Mouse (Mus musculus): ENCODE results near the gene Cfap57. TPM values are rescaled to one million over a fixed set of nuclear protein-coding genes. Genes with fewer than 3 reads are reported as not detected.
"Not testable (repeated sequence)": the region's sequence is repeated elsewhere in the genome, so short reads cannot be mapped to it uniquely, and the experiment has no call there.

Cfap57 gene
- polyA plus RNA-seq, 1 experiment from 2014 or later = 0.42 TPM

- WGBS = 86% methylated on average over 10 of the region's 10 CpGs
- H3K27me3 ChIP-seq (ENCODE audit: control insufficient read depth, insufficient read depth, low read length); H3K4me2 ChIP-seq (ENCODE audit: low read depth, low read length); H3K4me3 ChIP-seq (ENCODE audit: low read depth, low read length); ATAC-seq (replicated peaks; ENCODE audit: insufficient number of reproducible peaks, low FRiP score, low TSS enrichment, low read depth); H3K27ac ChIP-seq (replicated peaks; ENCODE audit: low read depth, low read length); H3K9me3 ChIP-seq (replicated peaks; ENCODE audit: control insufficient read depth, low read length); H3K9ac ChIP-seq (replicated peaks; ENCODE audit: low read length); H3K4me1 ChIP-seq (ENCODE audit: control insufficient read depth, insufficient read depth, low read length); H3K36me3 ChIP-seq (replicated peaks; ENCODE audit: control insufficient read depth, insufficient read depth, low read depth, low read length): not testable (repeated sequence)
- peak; percentile 64 for DNase-seq (ENCODE audit: low spot score)
These were observed 72.5 kb downstream of the Cfap57 start for GRCm38 (mm10) chr4:118548130-118548480.

GRCm38 (mm10) chr4:118547424-118548129, 73.0 kb downstream of the Cfap57 start:
- WGBS = 89% methylated on average over 22 of the region's 23 CpGs
- H3K9ac ChIP-seq (replicated peaks; ENCODE audit: low read length) = not testable (repeated sequence)

GRCm38 (mm10) chr4:118544441-118545127, 76.0 kb downstream of the Cfap57 start:
- no peak overlapping the region for H3K27ac ChIP-seq (replicated peaks; ENCODE audit: low read depth, low read length)
- no peaks in the 10 kb centered on the region for H3K36me3 ChIP-seq (replicated peaks; ENCODE audit: control insufficient read depth, insufficient read depth, low read depth, low read length)
- H3K27me3 ChIP-seq (ENCODE audit: control insufficient read depth, insufficient read depth, low read length) = no peaks in the 10 kb centered on the region
- no peak overlapping the region for H3K4me3 ChIP-seq (ENCODE audit: low read depth, low read length)
- WGBS = 69% methylated on average over 14 of the region's 14 CpGs
- no peak for DNase-seq (ENCODE audit: low spot score)
- H3K4me2 ChIP-seq (ENCODE audit: low read depth, low read length) = no peak overlapping the region
- no peak overlapping the region for H3K9ac ChIP-seq (replicated peaks; ENCODE audit: low read length)
- no peaks in the 10 kb centered on the region for H3K4me1 ChIP-seq (ENCODE audit: control insufficient read depth, insufficient read depth, low read length)
- H3K9me3 ChIP-seq (replicated peaks; ENCODE audit: control insufficient read depth, low read length) = no peaks in the 10 kb centered on the region
- no peak for ATAC-seq (replicated peaks; ENCODE audit: insufficient number of reproducible peaks, low FRiP score, low TSS enrichment, low read depth)

More at GRCm38 (mm10) chr4:118547424-118548129, 73.0 kb downstream of the Cfap57 start:
- not testable (repeated sequence) for H3K4me3 ChIP-seq (ENCODE audit: low read depth, low read length); H3K27ac ChIP-seq (replicated peaks; ENCODE audit: low read depth, low read length); H3K4me2 ChIP-seq (ENCODE audit: low read depth, low read length); H3K9me3 ChIP-seq (replicated peaks; ENCODE audit: control insufficient read depth, low read length); DNase-seq (ENCODE audit: low spot score); H3K27me3 ChIP-seq (ENCODE audit: control insufficient read depth, insufficient read depth, low read length); H3K4me1 ChIP-seq (ENCODE audit: control insufficient read depth, insufficient read depth, low read length); H3K36me3 ChIP-seq (replicated peaks; ENCODE audit: control insufficient read depth, insufficient read depth, low read depth, low read length); ATAC-seq (replicated peaks; ENCODE audit: insufficient number of reproducible peaks, low FRiP score, low TSS enrichment, low read depth)

GRCm38 (mm10) chr4:118543592-118544260, 76.9 kb downstream of the Cfap57 start, which contains the start of gene Tmem125:
Gene Tmem125 (minus strand): TSS chr4:118544044.
- 1% methylated on average over 24 of the region's 24 CpGs for WGBS
- Histone ChIP-seq H3K27me3 (ENCODE audit: control insufficient read depth, insufficient read depth, low read length) (no peaks in the 10 kb centered on the region), H3K36me3 (replicated peaks; ENCODE audit: control insufficient read depth, insufficient read depth, low read depth, low read length) (no peaks in the 10 kb centered on the region), H3K9ac (replicated peaks; ENCODE audit: low read length) (0 out of 2 replicates have a peak within 1 kb of the TSS, but pooled peaks have one; percentile 2), H3K4me3 (ENCODE audit: low read depth, low read length) (peak within 1 kb of the TSS; percentile 23), H3K4me1 (ENCODE audit: control insufficient read depth, insufficient read depth, low read length) (no peaks in the 10 kb centered on the region), H3K9me3 (replicated peaks; ENCODE audit: control insufficient read depth, low read length) (no peaks in the 10 kb centered on the region), H3K4me2 (ENCODE audit: low read depth, low read length) (peak within 1 kb of the TSS; percentile 55), H3K27ac (replicated peaks; ENCODE audit: low read depth, low read length) (no peak within 1 kb of the TSS)
- peak; percentile 63; the same call in 1 of the 2 replicates for ATAC-seq (replicated peaks; ENCODE audit: insufficient number of reproducible peaks, low FRiP score, low TSS enrichment, low read depth)
- DNase-seq (ENCODE audit: low spot score) = peak; percentile 55

GRCm38 (mm10) chr4:118543158-118543530, 77.4 kb downstream of the Cfap57 start:
- 14% methylated on average over 13 of the region's 13 CpGs for WGBS
- no peak overlapping the region for H3K9ac ChIP-seq (replicated peaks; ENCODE audit: low read length)
- no peaks in the 10 kb centered on the region for H3K36me3 ChIP-seq (replicated peaks; ENCODE audit: control insufficient read depth, insufficient read depth, low read depth, low read length)
- H3K4me1 ChIP-seq (ENCODE audit: control insufficient read depth, insufficient read depth, low read length) = no peaks in the 10 kb centered on the region
- no peak overlapping the region for H3K27ac ChIP-seq (replicated peaks; ENCODE audit: low read depth, low read length)
- no peaks in the 10 kb centered on the region for H3K27me3 ChIP-seq (ENCODE audit: control insufficient read depth, insufficient read depth, low read length)
- H3K9me3 ChIP-seq (replicated peaks; ENCODE audit: control insufficient read depth, low read length) = no peaks in the 10 kb centered on the region
- no peak for ATAC-seq (replicated peaks; ENCODE audit: insufficient number of reproducible peaks, low FRiP score, low TSS enrichment, low read depth)
- H3K4me2 ChIP-seq (ENCODE audit: low read depth, low read length) = peak overlapping the region; percentile 55
- peak; percentile 14 for DNase-seq (ENCODE audit: low spot score)
- H3K4me3 ChIP-seq (ENCODE audit: low read depth, low read length) = peak overlapping the region; percentile 23

GRCm38 (mm10) chr4:118542510-118543157, 77.9 kb downstream of the Cfap57 start:
- no peaks in the 10 kb centered on the region for H3K4me1 ChIP-seq (ENCODE audit: control insufficient read depth, insufficient read depth, low read length)
- ATAC-seq (replicated peaks; ENCODE audit: insufficient number of reproducible peaks, low FRiP score, low TSS enrichment, low read depth) (no peak), DNase-seq (ENCODE audit: low spot score) (no peak)
- H3K9ac ChIP-seq (replicated peaks; ENCODE audit: low read length) = no peak overlapping the region
- H3K36me3 ChIP-seq (replicated peaks; ENCODE audit: control insufficient read depth, insufficient read depth, low read depth, low read length) = no peaks in the 10 kb centered on the region
- no peak overlapping the region for H3K4me3 ChIP-seq (ENCODE audit: low read depth, low read length)
- H3K9me3 ChIP-seq (replicated peaks; ENCODE audit: control insufficient read depth, low read length) = no peaks in the 10 kb centered on the region
- H3K4me2 ChIP-seq (ENCODE audit: low read depth, low read length) = no peak overlapping the region; the same call in 1 of the 2 replicates
- 42% methylated on average over 9 of the region's 9 CpGs for WGBS
- no peak overlapping the region for H3K27ac ChIP-seq (replicated peaks; ENCODE audit: low read depth, low read length)
- H3K27me3 ChIP-seq (ENCODE audit: control insufficient read depth, insufficient read depth, low read length) = no peaks in the 10 kb centered on the region

- DNase-seq (ENCODE audit: low spot score) (no peak), ATAC-seq (replicated peaks; ENCODE audit: insufficient number of reproducible peaks, low FRiP score, low TSS enrichment, low read depth) (no peak)
- Histone ChIP-seq H3K36me3 (replicated peaks; ENCODE audit: control insufficient read depth, insufficient read depth, low read depth, low read length) (no peaks in the 10 kb centered on the region), H3K9me3 (replicated peaks; ENCODE audit: control insufficient read depth, low read length) (no peaks in the 10 kb centered on the region), H3K4me1 (ENCODE audit: control insufficient read depth, insufficient read depth, low read length) (no peaks in the 10 kb centered on the region), H3K4me3 (ENCODE audit: low read depth, low read length) (no peak overlapping the region), H3K27me3 (ENCODE audit: control insufficient read depth, insufficient read depth, low read length) (no peaks in the 10 kb centered on the region), H3K4me2 (ENCODE audit: low read depth, low read length) (no peak overlapping the region), H3K9ac (replicated peaks; ENCODE audit: low read length) (no peak overlapping the region), H3K27ac (replicated peaks; ENCODE audit: low read depth, low read length) (no peak overlapping the region)
- 14% methylated on average over 10 of the region's 10 CpGs for WGBS
These were observed 80.7 kb downstream of the Cfap57 start for GRCm38 (mm10) chr4:118539904-118540303.
